Mouse (Mus musculus) heart, embryonic 14.5 days (tissue): ENCODE results near the gene St5. TPM values are rescaled to one million over a fixed set of nuclear protein-coding genes. Genes with fewer than 3 reads are reported as not detected.

Source experiments
- ATAC-seq: fragments of 200-750 bp; cut with Nextera tagmentation; 2 replicates; pipeline ENCODE4 v1.8.0; 2017; ENCODE audit warnings: low read depth, moderate TSS enrichment; ENCODE audit not compliant: insufficient number of reproducible peaks, insufficient read depth, low FRiP score
- H3K27ac ChIP-seq, 2 experiments: fragments of 200-500 bp in 1 of 2; fragments of 300-500 bp in 1 of 2; sonication (generic) in 1 of 2; replicated peaks in 1 of 2; 2 replicates each; pipeline ENCODE4 v1.5.1; 2012 to 2014; ENCODE audit warnings: low read depth in 2 of 2, low read length in 2 of 2, control low read depth in 1 of 2, mild to moderate bottlenecking in 1 of 2, mixed read lengths in 1 of 2; ENCODE audit not compliant: control insufficient read depth in 1 of 2, insufficient read depth in 1 of 2
- H3K27me3 ChIP-seq: fragments of 300-500 bp; sonication (generic); 2 replicates; pipeline ENCODE4 v1.6.1; 2014; ENCODE audit warnings: mild to moderate bottlenecking, low read length, control low read depth; ENCODE audit not compliant: control insufficient read depth, insufficient read depth
- H3K36me3 ChIP-seq: fragments of 300-500 bp; sonication (generic); 2 replicates; pipeline ENCODE4 v1.6.1; 2014; ENCODE audit warnings: mild to moderate bottlenecking, control low read depth, low read length, mixed read lengths; ENCODE audit not compliant: control insufficient read depth, insufficient read depth
- H3K4me1 ChIP-seq, 2 experiments: fragments of 200-500 bp in 1 of 2; fragments of 300-500 bp in 1 of 2; sonication (generic) in 1 of 2; 2 replicates each; pipeline ENCODE4 v1.6.1; 2012 to 2014; ENCODE audit warnings: low read length in 2 of 2, control low read depth in 1 of 2, mixed read lengths in 1 of 2; ENCODE audit not compliant: control insufficient read depth in 2 of 2, insufficient read depth in 2 of 2
- H3K4me2 ChIP-seq: fragments of 300-500 bp; sonication (generic); 2 replicates; pipeline ENCODE4 v1.6.1; 2014; ENCODE audit warnings: mild to moderate bottlenecking, low read length
- H3K4me3 ChIP-seq, 2 experiments: fragments of 200-500 bp in 1 of 2; fragments of 300-500 bp in 1 of 2; sonication (generic) in 1 of 2; 2 replicates each; pipeline ENCODE4 v1.5.1; 2012 to 2014; ENCODE audit warnings: low read length in 2 of 2, mild to moderate bottlenecking in 2 of 2, control low read depth in 1 of 2, low read depth in 1 of 2, moderate library complexity in 1 of 2; ENCODE audit not compliant: control insufficient read depth in 1 of 2, insufficient read depth in 1 of 2
- H3K9ac ChIP-seq: fragments of 300-500 bp; sonication (generic); 2 replicates; pipeline ENCODE4 v1.6.1; 2014; ENCODE audit warnings: mild to moderate bottlenecking, low read length
- H3K9me3 ChIP-seq: fragments of 300-500 bp; sonication (generic); 2 replicates; pipeline ENCODE4 v1.6.1; 2016; ENCODE audit warnings: low read length, control low read depth; ENCODE audit not compliant: control insufficient read depth
- WGBS: fragments of 180-500 bp; shearing (Covaris S2); extraction: QIAGEN DNeasy Blood & Tissue Kit; methylation state at CpG from one replicate; pipeline ENCODE4 v1.1.7; 2014; 5-methylcytosine and 5-hydroxymethylcytosine counted together
- polyA plus RNA-seq: library from polyadenylated mRNA; unstranded; fragments of >200 nt; fragmentation: Nextera tagmentation; extraction: Ambion mirVana; gene quantifications from 2 replicates; pipeline ENCODE4 v1.2.1, GENCODE M21; 2014

St5 gene
- polyA plus RNA-seq, 1 experiment from 2014 or later: 29.9 TPM

DNA sequence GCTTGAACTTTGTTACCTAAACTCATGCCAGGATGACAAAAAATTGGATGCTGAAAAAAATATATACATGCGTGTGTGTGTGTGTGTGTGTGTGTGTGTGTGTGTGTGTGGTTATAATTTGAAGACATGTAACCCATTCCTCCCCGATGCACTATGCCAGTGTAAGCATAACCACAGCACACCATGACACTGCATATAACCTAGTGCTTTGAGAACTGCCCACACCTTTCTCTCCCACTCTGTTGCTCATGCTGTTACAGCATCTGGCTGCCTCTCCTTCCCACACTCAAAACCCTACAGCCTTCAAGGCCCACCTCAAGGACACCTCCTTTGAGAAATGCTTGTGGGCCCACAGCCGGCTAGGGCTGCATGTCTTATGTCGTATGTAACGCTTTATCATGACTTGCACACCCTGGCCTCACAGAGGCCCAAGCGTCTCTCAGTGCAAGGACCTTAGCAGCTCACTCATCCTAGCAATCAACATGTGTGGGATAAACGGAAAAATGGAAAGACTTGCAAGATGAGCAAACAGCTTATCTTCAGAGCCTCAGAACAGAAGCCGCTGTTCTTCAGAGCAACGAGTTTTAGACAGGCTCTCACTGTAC is 81.1 kb downstream of the St5 start:
- ATAC-seq: no peak
- H3K9me3 ChIP-seq: no peaks in the 10 kb centered on the region
- H3K4me1 ChIP-seq: peaks cover 9 to 43% of the 10 kb centered on the region in 2 experiments
- no peaks in the 10 kb centered on the region for H3K27me3 ChIP-seq
- no peaks in the 10 kb centered on the region for H3K36me3 ChIP-seq
- peak overlapping the region in 1 of 2 experiments; percentile 50; a peak in 2 of 4 replicates for H3K27ac ChIP-seq
- H3K4me3 ChIP-seq: no peak overlapping the region
- H3K9ac ChIP-seq: no peak overlapping the region; the same call in 1 of the 2 replicates
- WGBS: 42% methylated on average over 9 of the region's 9 CpGs
- H3K4me2 ChIP-seq: no peak overlapping the region

DNA sequence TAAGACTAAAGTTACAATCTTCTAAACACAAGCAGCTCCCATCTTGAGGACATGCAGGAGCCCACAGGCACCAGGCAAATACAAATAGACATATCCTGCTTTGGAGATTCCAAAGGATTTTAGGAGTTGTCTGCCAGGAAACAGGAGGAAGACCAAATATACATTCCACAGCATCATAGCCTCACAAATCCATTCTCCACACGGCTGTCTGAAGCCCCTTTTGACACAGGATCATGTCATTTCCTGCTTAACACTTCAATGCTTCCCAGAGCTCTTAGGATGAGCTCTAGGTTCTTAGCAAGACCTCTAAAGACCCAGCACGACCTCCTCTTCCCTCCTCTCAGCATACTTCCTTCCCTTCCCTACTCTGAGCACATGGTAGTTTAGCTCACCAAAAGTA is 82.4 kb downstream of the St5 start:
- Histone ChIP-seq H3K4me3 (no peak overlapping the region), H3K27me3 (no peaks in the 10 kb centered on the region), H3K36me3 (no peaks in the 10 kb centered on the region), H3K4me2 (no peak overlapping the region), H3K4me1 (peaks cover 19 to 55% of the 10 kb centered on the region in 2 experiments), H3K9me3 (no peaks in the 10 kb centered on the region), H3K9ac (no peak overlapping the region), H3K27ac (peak overlapping the region; percentile 44 to 56; a peak in 1 of 4 replicates)
- ATAC-seq: no peak
- WGBS: 34% methylated on average over 2 of the region's 2 CpGs

DNA sequence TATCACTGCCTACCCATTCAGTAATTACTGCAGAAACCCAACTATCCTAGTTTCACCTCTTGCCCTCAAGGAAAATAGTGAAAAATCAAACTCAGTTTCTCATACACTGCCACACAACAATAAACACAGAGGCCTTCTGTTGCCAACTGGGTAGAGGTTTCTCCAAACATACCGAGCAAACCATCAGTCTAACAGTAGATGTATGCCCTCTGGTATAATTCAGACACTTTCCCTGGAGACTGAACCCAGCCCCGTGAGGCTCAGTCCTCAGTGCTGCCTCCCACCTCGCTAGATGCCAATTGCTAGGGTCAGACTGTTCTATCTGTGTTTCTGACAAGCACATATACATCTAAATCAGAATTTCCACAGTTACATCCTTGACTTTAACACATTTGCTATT is 83.1 kb downstream of the St5 start:
- 75% methylated on average over 3 of the region's 3 CpGs for WGBS
- Histone ChIP-seq H3K9me3 (no peaks in the 10 kb centered on the region), H3K9ac (no peak overlapping the region), H3K36me3 (no peaks in the 10 kb centered on the region), H3K27me3 (no peaks in the 10 kb centered on the region), H3K4me2 (no peak overlapping the region), H3K4me3 (no peak overlapping the region), H3K4me1 (peaks cover 19 to 62% of the 10 kb centered on the region in 2 experiments), H3K27ac (0 out of 4 replicates have a peak overlapping the region, but pooled peaks of 1 of the 2 experiments have one; percentile 3)
- no peak for ATAC-seq

DNA sequence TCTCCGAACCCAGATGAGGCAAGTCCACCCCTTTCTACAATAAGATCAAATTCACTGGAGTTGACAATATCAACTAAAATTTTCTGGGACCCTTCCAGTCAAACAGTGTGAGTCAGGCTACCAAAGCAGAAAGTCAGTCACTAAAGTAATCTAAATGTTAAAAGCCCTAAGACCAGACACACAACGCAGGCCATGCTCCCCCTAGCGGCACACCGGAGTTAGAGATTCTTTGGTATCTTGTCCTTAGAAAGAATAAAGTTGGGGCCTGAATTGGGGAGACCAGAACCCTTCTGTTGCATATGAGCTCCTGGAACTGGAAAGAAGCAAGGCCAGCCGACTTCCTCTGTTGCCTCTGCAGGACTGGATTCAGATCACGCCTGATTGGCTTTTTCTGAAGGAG is 84.7 kb downstream of the St5 start:
- no peak for ATAC-seq
- Histone ChIP-seq H3K27me3 (no peaks in the 10 kb centered on the region), H3K4me3 (no peak overlapping the region), H3K4me2 (no peak overlapping the region), H3K36me3 (no peaks in the 10 kb centered on the region), H3K27ac (peak overlapping the region in 1 of 2 experiments; percentile 95; a peak in 1 of 4 replicates), H3K9ac (no peak overlapping the region), H3K4me1 (peaks cover 29 to 77% of the 10 kb centered on the region in 2 experiments), H3K9me3 (no peaks in the 10 kb centered on the region)
- 30% methylated on average over 6 of the region's 6 CpGs for WGBS

DNA sequence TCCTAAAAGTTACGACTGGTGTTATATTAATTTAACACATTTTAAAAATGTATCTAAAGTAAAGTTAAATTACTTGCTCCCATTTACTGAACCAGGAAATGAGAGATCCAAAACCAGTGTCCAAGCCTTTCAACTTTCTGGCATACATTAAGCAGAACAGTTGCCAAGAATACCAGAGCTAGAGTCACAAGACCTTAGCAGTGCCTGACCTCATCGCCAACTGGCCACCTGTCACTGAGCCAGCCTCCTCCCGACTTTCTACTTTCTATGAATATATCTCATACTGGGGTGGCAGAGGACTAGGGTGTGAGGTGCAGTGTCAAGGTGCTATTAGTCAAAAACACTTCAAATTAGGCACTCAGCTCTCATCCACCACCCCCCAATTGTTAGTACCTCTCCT is 85.6 kb downstream of the St5 start:
- Histone ChIP-seq H3K27me3 (no peaks in the 10 kb centered on the region), H3K4me3 (no peak overlapping the region), H3K4me2 (peak overlapping the region; percentile 17; the same call in 1 of the 2 replicates), H3K36me3 (0 out of 2 replicates have a peak, but pooled peaks cover 1% of the 10 kb centered on the region), H3K9me3 (no peaks in the 10 kb centered on the region), H3K4me1 (peaks cover 35 to 80% of the 10 kb centered on the region in 2 experiments), H3K9ac (no peak overlapping the region), H3K27ac (peak overlapping the region; percentile 32 to 95; a peak in 3 of 4 replicates)
- WGBS: 20% methylated on average over 3 of the region's 3 CpGs
- no peak for ATAC-seq

DNA sequence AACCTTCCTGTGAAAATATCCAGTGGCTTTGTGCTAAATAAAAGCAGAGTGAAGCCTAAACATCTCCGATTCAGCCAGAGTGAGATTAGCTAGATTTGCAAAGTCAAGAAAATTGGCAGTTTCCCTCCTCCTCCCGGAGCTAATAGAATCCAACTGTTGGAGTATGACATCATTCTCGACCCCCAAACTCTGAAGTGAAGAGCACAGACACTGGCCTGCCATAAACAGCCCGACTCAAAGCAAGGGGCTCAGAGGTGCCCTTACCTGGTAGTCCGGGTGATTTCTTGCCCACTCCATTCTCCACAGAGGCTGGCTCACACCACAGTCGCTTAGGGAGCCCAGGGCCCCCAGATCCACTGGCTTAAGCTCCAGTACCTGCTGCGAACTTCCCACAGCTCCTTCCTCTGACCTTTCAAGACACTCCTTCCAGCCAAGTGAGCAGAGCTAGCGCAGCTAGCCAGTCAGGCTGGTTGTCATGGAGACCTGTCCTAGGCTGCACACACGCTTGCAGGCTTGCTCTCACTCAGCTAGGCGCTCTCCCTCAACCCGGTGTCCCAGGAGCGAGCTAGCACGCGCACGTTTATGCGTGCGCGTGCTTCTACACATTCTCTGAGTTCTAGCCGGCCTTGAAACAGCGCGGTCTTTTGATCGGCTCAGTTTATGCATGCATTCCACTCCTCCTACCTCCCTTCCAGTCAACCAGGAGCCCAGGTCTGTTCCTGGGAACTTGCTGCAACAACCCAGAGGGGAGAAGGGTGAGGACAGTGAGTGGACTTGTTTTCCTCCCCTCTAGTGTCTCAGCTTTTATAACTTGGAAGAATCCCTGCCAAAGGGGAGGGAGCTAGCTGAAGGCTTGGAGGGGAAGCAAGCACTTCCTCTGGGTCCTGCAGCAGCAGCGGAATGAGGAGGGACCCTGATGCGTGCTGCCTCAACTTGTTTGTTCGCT is 87.1 kb downstream of the St5 start:
- peak overlapping the region; percentile 95 to 96 for H3K27ac ChIP-seq
- peak overlapping the region; percentile 70 for H3K4me2 ChIP-seq
- H3K4me1 ChIP-seq: peaks cover 34 to 80% of the 10 kb centered on the region in 2 experiments
- no peaks in the 10 kb centered on the region for H3K27me3 ChIP-seq
- peak overlapping the region; percentile 76 for H3K9ac ChIP-seq
- H3K4me3 ChIP-seq: peak overlapping the region; percentile 47 to 50
- WGBS: 3% methylated on average over 25 of the region's 25 CpGs
- H3K9me3 ChIP-seq: no peaks in the 10 kb centered on the region
- 0 out of 2 replicates have a peak, but pooled peaks cover 2% of the 10 kb centered on the region for H3K36me3 ChIP-seq
- peak; percentile 83 for ATAC-seq

DNA sequence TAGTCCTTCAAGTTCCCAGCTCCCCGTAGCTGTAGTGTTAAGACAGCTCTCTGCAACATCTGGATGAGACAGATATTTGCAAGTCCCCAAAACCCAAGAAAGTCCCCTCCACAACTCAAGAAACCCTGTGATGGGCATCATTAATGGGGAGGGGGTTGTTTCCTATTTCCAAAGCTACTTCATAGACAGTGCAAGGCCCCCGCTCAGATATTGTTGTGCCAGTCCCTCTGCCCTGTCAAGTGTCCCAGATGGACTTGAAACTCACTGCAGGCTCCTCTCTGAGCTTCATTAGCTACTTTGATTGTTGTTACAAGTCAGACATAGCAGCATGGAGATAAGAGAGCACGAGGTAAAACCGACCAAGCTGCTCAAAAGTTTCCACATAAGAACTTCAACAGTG is 87.8 kb downstream of the St5 start:
- peak overlapping the region; percentile 76 for H3K9ac ChIP-seq
- peak overlapping the region; percentile 70 for H3K4me2 ChIP-seq
- H3K4me3 ChIP-seq: peak overlapping the region; percentile 47 to 50; a peak in 3 of 4 replicates
- ATAC-seq: no peak
- 0 out of 2 replicates have a peak, but pooled peaks cover 2% of the 10 kb centered on the region for H3K36me3 ChIP-seq
- peak overlapping the region; percentile 95 to 96 for H3K27ac ChIP-seq
- H3K4me1 ChIP-seq: peaks cover 34 to 78% of the 10 kb centered on the region in 2 experiments
- H3K27me3 ChIP-seq: no peaks in the 10 kb centered on the region
- 21% methylated on average over 4 of the region's 4 CpGs for WGBS
- H3K9me3 ChIP-seq: no peaks in the 10 kb centered on the region
